Mouse (Mus musculus): ENCODE data around the gene Pdx1.

Pdx1 gene

DNA sequence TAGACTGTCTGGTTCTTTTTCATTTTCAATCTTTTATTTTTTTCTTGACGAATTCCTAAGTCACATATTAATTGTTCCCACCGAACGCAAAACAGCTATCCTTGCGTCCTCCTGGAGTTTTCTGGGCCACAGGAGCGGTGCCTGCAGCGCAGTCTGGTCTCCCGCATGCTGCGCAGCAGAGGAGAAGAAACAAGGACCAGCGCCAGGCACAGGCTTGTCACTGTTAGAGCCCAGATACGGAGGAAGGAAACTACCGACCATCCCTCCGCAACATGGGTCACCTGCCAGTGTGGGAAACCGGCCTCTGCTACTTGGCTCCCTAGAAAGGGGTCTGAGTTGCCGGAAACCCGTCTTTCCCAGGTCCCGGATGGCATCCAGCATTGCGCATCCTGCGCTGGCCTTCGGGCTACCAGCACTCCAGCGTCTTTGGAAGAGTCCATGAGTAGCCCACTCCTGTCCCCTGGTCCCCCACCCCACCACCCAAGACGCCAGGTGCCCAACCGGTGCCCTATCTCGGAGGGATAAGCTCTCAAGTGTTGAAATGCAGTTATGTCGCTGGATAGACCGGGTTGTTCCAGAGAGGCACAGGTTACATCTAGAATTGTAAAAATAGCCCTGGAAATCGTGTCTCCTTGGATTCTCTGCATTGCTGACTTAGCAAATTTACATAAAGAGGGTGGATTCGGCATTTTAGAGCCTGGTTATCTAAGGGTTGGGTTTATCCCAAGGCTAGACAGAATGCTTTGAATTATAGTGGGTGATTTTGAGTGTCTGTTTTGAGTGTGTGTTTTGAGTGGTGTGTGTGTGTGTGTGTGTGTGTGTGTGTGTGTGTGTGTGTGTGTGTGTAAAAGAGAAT is 43.3 kb downstream of the Pdx1 start:
- DNase-seq (ENCODE audit: low spot score): no peak

- no peak for DNase-seq (ENCODE audit: low spot score)
Observed at GRCm38 (mm10) chr5:147314646-147315431, 45.1 kb downstream of the Pdx1 start.

DNA sequence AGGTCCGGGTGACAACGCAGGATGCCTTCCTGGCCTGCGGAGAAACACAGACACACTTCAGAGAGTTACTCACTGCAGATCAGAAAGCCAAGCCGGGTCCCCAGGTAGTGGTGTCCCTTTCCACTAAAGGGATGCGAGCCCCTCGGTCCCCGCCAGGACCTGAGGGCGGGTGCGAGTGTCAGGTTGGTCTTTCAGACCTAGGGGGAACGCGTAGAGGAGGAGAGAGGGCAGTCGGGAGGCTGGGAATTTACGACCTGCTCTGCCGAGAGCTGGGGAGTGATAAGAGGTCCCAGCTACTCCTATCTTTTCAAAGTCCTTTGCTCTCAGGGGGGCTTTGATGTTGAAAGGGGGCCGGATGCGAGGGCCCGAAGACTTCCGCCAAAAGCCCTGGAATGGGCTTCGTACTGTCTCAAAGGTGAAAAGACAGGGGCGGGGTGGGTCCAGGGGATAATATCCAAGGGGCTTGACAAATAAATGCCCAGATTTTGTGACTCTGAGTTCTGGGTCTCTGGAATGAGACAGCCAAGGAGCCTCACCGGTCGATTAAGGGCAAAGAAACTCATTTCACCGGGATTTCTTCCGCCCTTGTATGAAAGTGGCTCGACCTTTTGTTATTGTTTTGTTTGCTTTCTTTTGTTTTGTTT is 45.8 kb downstream of the Pdx1 start:
- no peak for DNase-seq (ENCODE audit: low spot score)

DNA sequence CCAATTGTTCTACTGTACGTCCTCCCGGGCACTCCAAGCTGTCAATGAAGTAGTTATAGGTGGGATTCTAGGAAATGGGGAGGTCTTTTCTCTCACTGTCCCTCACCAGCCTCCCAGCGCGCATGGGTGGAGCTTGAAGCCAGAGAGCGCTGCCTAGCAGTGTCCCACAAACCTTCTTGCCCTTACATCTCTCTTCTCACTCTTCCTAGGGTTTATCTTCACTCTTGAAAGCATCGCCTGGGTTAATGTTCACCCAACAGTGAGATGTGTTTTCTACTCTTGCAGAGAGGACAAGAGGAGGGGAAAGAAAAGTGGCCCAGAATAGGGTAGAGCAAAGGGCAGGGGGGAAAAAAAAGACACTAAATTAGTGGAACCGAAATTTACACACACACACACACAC is 47.6 kb downstream of the Pdx1 start:
- no peak for DNase-seq (ENCODE audit: low spot score)

DNA sequence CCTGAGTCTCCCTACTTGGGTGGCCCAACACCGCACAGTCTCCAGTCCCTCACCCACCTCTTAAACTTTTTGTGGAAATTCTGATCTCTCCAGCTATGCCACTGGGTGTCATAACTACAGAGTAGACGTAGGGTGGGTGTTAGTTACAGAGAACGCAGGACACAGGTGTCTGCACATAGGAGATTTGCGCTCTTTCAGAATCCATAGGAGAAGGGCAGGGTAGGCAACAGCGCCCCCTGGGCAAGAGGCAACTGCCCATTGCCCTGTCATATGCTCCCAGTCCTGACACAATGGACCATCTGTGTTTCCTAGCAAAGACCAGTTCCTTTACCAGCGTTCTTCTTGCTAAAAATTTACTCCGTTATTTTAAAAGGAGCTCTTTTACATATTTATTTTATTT is 48.2 kb downstream of the Pdx1 start:
- DNase-seq (ENCODE audit: low spot score): no peak

GRCm38 (mm10) chr5:147319653-147320052 is 49.9 kb downstream of the Pdx1 start:
- DNase-seq (ENCODE audit: low spot score): peak; percentile 28

GRCm38 (mm10) chr5:147322183-147322582 is 52.4 kb downstream of the Pdx1 start, which contains the start of gene Urad:
Urad (minus strand) TSS chr5:147322440.
- no peak for DNase-seq (ENCODE audit: low spot score)

- no peak for DNase-seq (ENCODE audit: low spot score)
Observed at GRCm38 (mm10) chr5:147323237-147323917, 53.6 kb downstream of the Pdx1 start.

Data from left cerebral cortex, adult 11 months (tissue).